Mouse (Mus musculus): ENCODE data around the gene Dnah12.

DNA sequence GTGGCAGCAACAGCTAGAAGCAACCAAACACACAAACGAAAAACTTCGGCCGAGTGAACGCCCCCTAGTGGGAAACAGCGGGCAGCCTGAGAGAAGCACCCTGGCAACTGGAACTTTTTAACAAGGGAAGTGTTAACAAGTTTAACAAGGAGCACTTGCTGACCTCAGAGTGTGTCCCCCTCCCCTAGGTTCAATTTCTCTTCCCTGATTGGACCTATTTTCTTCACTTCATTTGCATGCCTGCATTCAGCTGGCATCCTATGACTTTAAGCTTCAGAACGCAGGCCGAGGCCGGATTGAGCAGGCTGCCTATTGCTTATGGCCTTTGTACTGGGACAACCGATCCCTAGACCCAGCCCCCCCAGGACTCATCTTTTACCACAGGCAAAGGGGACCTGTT, 174.3 kb downstream of the Dnah12 start:
- peak; percentile 52 for TF ChIP-seq CTCF (IDR thresholded peaks at IDR 0.05; ENCODE audit: low read depth, low read length)
- no peak for TF ChIP-seq POLR2A (IDR thresholded peaks at IDR 0.05; ENCODE audit: extremely low read depth, insufficient read depth, low read length)
